Mouse (Mus musculus) central nervous system, embryonic 11.5 days (tissue): ENCODE data around the gene Fkrp. TPM values are rescaled to one million over a fixed set of nuclear protein-coding genes. Genes with fewer than 3 reads are reported as not detected.

ENCODE experiments used
- polyA plus RNA-seq: library from polyadenylated mRNA; depleted of rRNA; stranded (reverse); fragments of >200 nt; gene quantifications from 2 replicates; pipeline ENCODE4 v1.2.3, GENCODE M21; 2012; rRNA removed

Gene Fkrp
- 29.3 and 35.3 TPM in 2 replicates for polyA plus RNA-seq

GRCm38 (mm10) chr7:16816475-16817122, at the start of gene Fkrp:
Gene Fkrp, minus strand, starts transcription at chr7:16816732.

GRCm38 (mm10) chr7:16842645-16843063, 26.1 kb upstream of the Fkrp start, which contains the start of gene Prkd2:
Gene Prkd2, plus strand, starts transcription at chr7:16842902.

GRCm38 (mm10) chr7:16815351-16815941, 1.1 kb downstream of the Fkrp start, which contains the start of gene Strn4:
Gene Strn4, plus strand, starts transcription at chr7:16815889.

GRCm38 (mm10) chr7:16780825-16781554, 35.5 kb downstream of the Fkrp start, which contains the start of gene Slc1a5:
Gene Slc1a5, plus strand, starts transcription at chr7:16781340.

Other genes starting within 250 kb of the Fkrp start
- gene Arhgap35, start 201.7 kb downstream of the Fkrp start, polyA plus RNA-seq = 24.0 and 36.1 TPM in 2 replicates
- gene Ceacam15, start 141.0 kb downstream of the Fkrp start, polyA plus RNA-seq = not detected in 2 replicates
- gene Ceacam9, start 94.8 kb downstream of the Fkrp start, polyA plus RNA-seq = not detected in 2 replicates
- 256 and 284 TPM in 2 replicates for gene Ap2s1, start 78.3 kb downstream of the Fkrp start, polyA plus RNA-seq
- 61.6 and 64.9 TPM in 2 replicates for gene Slc1a5, start 35.4 kb downstream of the Fkrp start, polyA plus RNA-seq
- gene Strn4, start 843 bp downstream of the Fkrp start, polyA plus RNA-seq = 177 and 182 TPM in 2 replicates
- gene Prkd2, start 26.2 kb upstream of the Fkrp start, polyA plus RNA-seq = 17.6 and 18.1 TPM in 2 replicates
- 40.8 and 52.2 TPM in 2 replicates for gene Dact3, start 58.6 kb upstream of the Fkrp start, polyA plus RNA-seq
- 33.1 and 38.4 TPM in 2 replicates for gene Gng8, start 75.1 kb upstream of the Fkrp start, polyA plus RNA-seq
- 0.94 and 1.0 TPM in 2 replicates for gene Ptgir, start 89.8 kb upstream of the Fkrp start, polyA plus RNA-seq
- 330 and 348 TPM in 2 replicates for gene Calm3, start 107.4 kb upstream of the Fkrp start, polyA plus RNA-seq
- gene Pnmal2, start 128.0 kb upstream of the Fkrp start, polyA plus RNA-seq = 10.3 and 15.8 TPM in 2 replicates
- gene Pnmal1, start 142.9 kb upstream of the Fkrp start, polyA plus RNA-seq = 7.1 and 14.8 TPM in 2 replicates
- gene Gm42372, start 166.4 kb upstream of the Fkrp start, polyA plus RNA-seq = 3.1 and 4.9 TPM in 2 replicates
- gene Ccdc8, start 176.0 kb upstream of the Fkrp start, polyA plus RNA-seq = 16.4 and 22.4 TPM in 2 replicates
- gene Ppp5c, start 211.2 kb upstream of the Fkrp start, polyA plus RNA-seq = 128 and 142 TPM in 2 replicates
- gene Hif3a, start 245.7 kb upstream of the Fkrp start, polyA plus RNA-seq = 5.5 and 10.6 TPM in 2 replicates